Mouse (Mus musculus): ENCODE data around the gene Mical2. TPM values are rescaled to one million over a fixed set of nuclear protein-coding genes. Genes with fewer than 3 reads are reported as not detected.

The Mical2 gene
- polyA plus RNA-seq, 1 experiment from 2014 or later = 3.4 TPM

- 57% methylated on average over 8 of the region's 8 CpGs for WGBS (ENCODE audit: insufficient replicate concordance)
- Histone ChIP-seq H3K27me3 (replicated peaks) (0 out of 2 replicates have a peak, but pooled peaks cover 3% of the 10 kb centered on the region), H3K4me3 (no peak overlapping the region), H3K36me3 (no peaks in the 10 kb centered on the region), H3K4me1 (no peaks in the 10 kb centered on the region), H3K27ac (no peak overlapping the region), H3K9ac (no peak overlapping the region), H3K9me3 (replicated peaks) (no peaks in the 10 kb centered on the region), H3K4me2 (no peak overlapping the region)
- ATAC-seq = no peak
Observed at GRCm38 (mm10) chr7:112405578-112405977, 179.9 kb downstream of the Mical2 start.

GRCm38 (mm10) chr7:112407597-112407996 lies 181.9 kb downstream of the Mical2 start:
- Histone ChIP-seq H3K27me3 (replicated peaks) (0 out of 2 replicates have a peak, but pooled peaks cover 3% of the 10 kb centered on the region), H3K4me1 (no peaks in the 10 kb centered on the region), H3K4me3 (no peak overlapping the region), H3K9me3 (replicated peaks) (no peaks in the 10 kb centered on the region), H3K4me2 (no peak overlapping the region), H3K27ac (no peak overlapping the region), H3K9ac (no peak overlapping the region), H3K36me3 (no peaks in the 10 kb centered on the region)
- 71% methylated on average over 7 of the region's 7 CpGs for WGBS (ENCODE audit: insufficient replicate concordance)
- ATAC-seq = no peak

- Histone ChIP-seq H3K4me1 (no peaks in the 10 kb centered on the region), H3K27me3 (replicated peaks) (0 out of 2 replicates have a peak, but pooled peaks cover 3% of the 10 kb centered on the region), H3K9ac (no peak overlapping the region), H3K4me2 (no peak overlapping the region), H3K36me3 (no peaks in the 10 kb centered on the region), H3K27ac (no peak overlapping the region), H3K9me3 (replicated peaks) (no peaks in the 10 kb centered on the region), H3K4me3 (no peak overlapping the region)
- ATAC-seq = no peak
- 40% methylated on average over 3 of the region's 3 CpGs for WGBS (ENCODE audit: insufficient replicate concordance)
Observed at GRCm38 (mm10) chr7:112409991-112410390, 184.3 kb downstream of the Mical2 start.

- H3K4me1 ChIP-seq = no peaks in the 10 kb centered on the region
- no peak overlapping the region for H3K27ac ChIP-seq
- 75% methylated on average over 6 of the region's 6 CpGs for WGBS (ENCODE audit: insufficient replicate concordance)
- H3K4me3 ChIP-seq = no peak overlapping the region
- peaks cover 26% of the 10 kb centered on the region for H3K27me3 ChIP-seq (replicated peaks)
- ATAC-seq = no peak
- H3K9me3 ChIP-seq (replicated peaks) = no peaks in the 10 kb centered on the region
- no peak overlapping the region for H3K9ac ChIP-seq
- H3K4me2 ChIP-seq = no peak overlapping the region
- H3K36me3 ChIP-seq = no peaks in the 10 kb centered on the region
Observed at GRCm38 (mm10) chr7:112413286-112413685, 187.6 kb downstream of the Mical2 start.

GRCm38 (mm10) chr7:112416058-112416526 lies 190.4 kb downstream of the Mical2 start:
- Histone ChIP-seq H3K27ac (no peak overlapping the region), H3K36me3 (no peaks in the 10 kb centered on the region), H3K27me3 (replicated peaks) (peaks cover 23% of the 10 kb centered on the region), H3K9me3 (replicated peaks) (no peaks in the 10 kb centered on the region), H3K4me2 (no peak overlapping the region), H3K4me1 (no peaks in the 10 kb centered on the region), H3K4me3 (no peak overlapping the region), H3K9ac (no peak overlapping the region)
- WGBS (ENCODE audit: insufficient replicate concordance) = 21% methylated on average over 14 of the region's 14 CpGs
- no peak for ATAC-seq

GRCm38 (mm10) chr7:112416730-112417513 lies 191.3 kb downstream of the Mical2 start:
- H3K36me3 ChIP-seq = no peaks in the 10 kb centered on the region
- no peak overlapping the region for H3K9ac ChIP-seq
- WGBS (ENCODE audit: insufficient replicate concordance) = 25% methylated on average over 6 of the region's 7 CpGs
- no peak overlapping the region for H3K27ac ChIP-seq
- no peak for ATAC-seq
- H3K27me3 ChIP-seq (replicated peaks) = peaks cover 23% of the 10 kb centered on the region
- no peaks in the 10 kb centered on the region for H3K9me3 ChIP-seq (replicated peaks)
- no peak overlapping the region for H3K4me3 ChIP-seq
- no peaks in the 10 kb centered on the region for H3K4me1 ChIP-seq
- no peak overlapping the region for H3K4me2 ChIP-seq

GRCm38 (mm10) chr7:112417598-112417997 lies 191.9 kb downstream of the Mical2 start:
- Histone ChIP-seq H3K27ac (no peak overlapping the region), H3K4me1 (no peaks in the 10 kb centered on the region)

GRCm38 (mm10) chr7:112423438-112423837 lies 197.8 kb downstream of the Mical2 start:
- no peak overlapping the region for H3K4me3 ChIP-seq
- no peak for ATAC-seq
- H3K4me2 ChIP-seq = no peak overlapping the region
- H3K4me1 ChIP-seq = no peaks in the 10 kb centered on the region
- H3K9ac ChIP-seq = no peak overlapping the region
- peaks cover 31% of the 10 kb centered on the region for H3K27me3 ChIP-seq (replicated peaks)
- H3K27ac ChIP-seq = no peak overlapping the region
- no peaks in the 10 kb centered on the region for H3K9me3 ChIP-seq (replicated peaks)
- 64% methylated on average over 4 of the region's 4 CpGs for WGBS (ENCODE audit: insufficient replicate concordance)
- no peaks in the 10 kb centered on the region for H3K36me3 ChIP-seq

More at GRCm38 (mm10) chr7:112417598-112417997, 191.9 kb downstream of the Mical2 start:
- Histone ChIP-seq H3K9me3 (replicated peaks) (no peaks in the 10 kb centered on the region), H3K36me3 (no peaks in the 10 kb centered on the region), H3K9ac (no peak overlapping the region), H3K4me2 (no peak overlapping the region), H3K4me3 (no peak overlapping the region), H3K27me3 (replicated peaks) (peaks cover 23% of the 10 kb centered on the region)
- 67% methylated on average over 4 of the region's 4 CpGs for whole genome bisulfite sequencing (ENCODE audit: insufficient replicate concordance)
- ATAC-seq = no peak

- no peak overlapping the region for H3K27ac ChIP-seq
- H3K9me3 ChIP-seq (replicated peaks) = no peaks in the 10 kb centered on the region
- no peak overlapping the region for H3K4me2 ChIP-seq
- ATAC-seq = no peak
- no peak overlapping the region for H3K9ac ChIP-seq
- H3K4me3 ChIP-seq = no peak overlapping the region
- H3K27me3 ChIP-seq (replicated peaks) = peaks cover 40% of the 10 kb centered on the region
- 24% methylated on average over 5 of the region's 5 CpGs for WGBS (ENCODE audit: insufficient replicate concordance)
- no peaks in the 10 kb centered on the region for H3K36me3 ChIP-seq
- no peaks in the 10 kb centered on the region for H3K4me1 ChIP-seq
Observed at GRCm38 (mm10) chr7:112426811-112427210, 201.2 kb downstream of the Mical2 start.

GRCm38 (mm10) chr7:112427357-112428157 lies 201.9 kb downstream of the Mical2 start, which contains the start of gene Parva:
Gene Parva (plus strand): TSS chr7:112427505.
- Histone ChIP-seq H3K4me1 (no peaks in the 10 kb centered on the region), H3K9ac (peak within 1 kb of the TSS; percentile 61), H3K27me3 (replicated peaks) (peaks cover 40% of the 10 kb centered on the region), H3K4me3 (peak within 1 kb of the TSS; percentile 54), H3K4me2 (peak within 1 kb of the TSS; percentile 59), H3K27ac (peak within 1 kb of the TSS; percentile 70), H3K9me3 (replicated peaks) (no peaks in the 10 kb centered on the region), H3K36me3 (no peaks in the 10 kb centered on the region)
- WGBS (ENCODE audit: insufficient replicate concordance) = 5% methylated on average over 48 of the region's 49 CpGs
- no peak for ATAC-seq

- 7% methylated on average over 22 of the region's 22 CpGs for WGBS (ENCODE audit: insufficient replicate concordance)
- peak overlapping the region; percentile 61 for H3K9ac ChIP-seq
- 0 out of 2 replicates have a peak, but pooled peaks have one; percentile 24 for ATAC-seq
Observed at GRCm38 (mm10) chr7:112428158-112428535, 202.5 kb downstream of the Mical2 start.

GRCm38 (mm10) chr7:112439846-112440245 lies 214.2 kb downstream of the Mical2 start:
- no peaks in the 10 kb centered on the region for H3K9me3 ChIP-seq (replicated peaks)
- H3K4me2 ChIP-seq = no peak overlapping the region
- 56% methylated on average over 3 of the region's 3 CpGs for WGBS (ENCODE audit: insufficient replicate concordance)
- H3K27me3 ChIP-seq (replicated peaks) = no peaks in the 10 kb centered on the region
- H3K27ac ChIP-seq = no peak overlapping the region
- peaks cover 7% of the 10 kb centered on the region; the same call in 1 of the 2 replicates for H3K4me1 ChIP-seq
- no peak overlapping the region for H3K4me3 ChIP-seq
- ATAC-seq = no peak
- H3K9ac ChIP-seq = no peak overlapping the region
- no peaks in the 10 kb centered on the region for H3K36me3 ChIP-seq

More at GRCm38 (mm10) chr7:112428158-112428535, 202.5 kb downstream of the Mical2 start:
- H3K27ac ChIP-seq = peak overlapping the region; percentile 70
- H3K4me1 ChIP-seq = no peaks in the 10 kb centered on the region
- peak overlapping the region; percentile 59 for H3K4me2 ChIP-seq
- no peaks in the 10 kb centered on the region for H3K36me3 ChIP-seq
- H3K9me3 ChIP-seq (replicated peaks) = no peaks in the 10 kb centered on the region
- peak overlapping the region; percentile 54 for H3K4me3 ChIP-seq
- H3K27me3 ChIP-seq (replicated peaks) = peaks cover 40% of the 10 kb centered on the region
